Mouse (Mus musculus) bone marrow macrophage, adult 2 months (primary cell): Measurements from ENCODE around the gene Eif2d.

Experiments used
- CTCF ChIP-seq: IDR thresholded peaks from 2 replicates; pipeline ENCODE4 v1.5.1; 2012; ENCODE audit warnings: low read depth, mild to moderate bottlenecking, low read length, moderate library complexity
- POLR2A ChIP-seq: IDR thresholded peaks from 2 replicates; pipeline ENCODE4 v1.6.1; 2012; ENCODE audit warnings: mild to moderate bottlenecking, low read depth, low read length, borderline replicate concordance

GRCm38 (mm10) chr1:131206342-131206741 is 53.4 kb downstream of the Eif2d start:
- TF ChIP-seq CTCF = no peak
- no peak for TF ChIP-seq POLR2A
